8 mouse cellular contexts compared by ENCODE assay signal in genomic region chr6:72512386-72513070, GRCm38 (mm10). TPM values are rescaled to one million over a fixed set of nuclear protein-coding genes. Genes with fewer than 3 reads are reported as not detected.
DNase-seq lines count a peak whose midpoint lies in the region; ATAC-seq and TF ChIP-seq lines count a peak whose summit lies in the region.

No protein-coding gene starts in this region.

- peak; percentile 95 for TF ChIP-seq EP300 in heart, postnatal 0 days (IDR thresholded peaks at IDR 0.05; ENCODE audit: low read depth)
- TF ChIP-seq EP300 in stomach, postnatal 0 days (optimal IDR thresholded peaks at IDR 0.05): peak; percentile 87

- H3K9me3 ChIP-seq in forebrain, embryonic 12.5 days: no peaks in the 10 kb centered on the region
- no peaks in the 10 kb centered on the region for H3K9me3 ChIP-seq in heart, postnatal 0 days (replicated peaks; ENCODE audit: control insufficient read depth, low read length)
- no peaks in the 10 kb centered on the region for H3K9me3 ChIP-seq in liver, embryonic 16.5 days (replicated peaks; ENCODE audit: control insufficient read depth, low read length)
- H3K9me3 ChIP-seq in neural tube, embryonic 12.5 days: no peaks in the 10 kb centered on the region
- no peaks in the 10 kb centered on the region for H3K9me3 ChIP-seq in stomach, postnatal 0 days (ENCODE audit: control insufficient read depth, low read length)

- peak overlapping the region; percentile 94 for H3K27ac ChIP-seq in forebrain, embryonic 12.5 days
- peak overlapping the region; percentile 85 for H3K27ac ChIP-seq in heart, postnatal 0 days (ENCODE audit: low read depth)
- peak overlapping the region; percentile 61 for H3K27ac ChIP-seq in liver, embryonic 16.5 days (ENCODE audit: low read length)
- H3K27ac ChIP-seq in neural tube, embryonic 12.5 days: peak overlapping the region; percentile 81
- H3K27ac ChIP-seq in stomach, postnatal 0 days (replicated peaks): peak overlapping the region; percentile 89

- H3K36me3 ChIP-seq in forebrain, embryonic 12.5 days (replicated peaks): no peaks in the 10 kb centered on the region
- no peaks in the 10 kb centered on the region for H3K36me3 ChIP-seq in heart, postnatal 0 days (replicated peaks; ENCODE audit: control insufficient read depth, insufficient read depth, low read length)
- no peaks in the 10 kb centered on the region for H3K36me3 ChIP-seq in liver, embryonic 16.5 days (ENCODE audit: control insufficient read depth, insufficient read depth)
- no peaks in the 10 kb centered on the region for H3K36me3 ChIP-seq in neural tube, embryonic 12.5 days
- no peaks in the 10 kb centered on the region for H3K36me3 ChIP-seq in stomach, postnatal 0 days (ENCODE audit: control insufficient read depth, insufficient read depth, low read length)

- H3K4me1 ChIP-seq in forebrain, embryonic 12.5 days: peaks cover 30% of the 10 kb centered on the region
- H3K4me1 ChIP-seq in heart, postnatal 0 days (ENCODE audit: control insufficient read depth, insufficient read depth): peaks cover 36% of the 10 kb centered on the region
- H3K4me1 ChIP-seq in liver, embryonic 16.5 days (ENCODE audit: control insufficient read depth, low read depth, low read length): peaks cover 18% of the 10 kb centered on the region
- H3K4me1 ChIP-seq in neural tube, embryonic 12.5 days: peaks cover 21% of the 10 kb centered on the region
- peaks cover 10% of the 10 kb centered on the region; the same call in 1 of the 2 replicates for H3K4me1 ChIP-seq in stomach, postnatal 0 days (replicated peaks; ENCODE audit: control insufficient read depth, insufficient read depth)

- WGBS in forebrain, embryonic 12.5 days: 6% methylated on average over 33 of the region's 33 CpGs
- WGBS in heart, postnatal 0 days: 2% methylated on average over 33 of the region's 33 CpGs
- 5% methylated on average over 33 of the region's 33 CpGs for WGBS in liver, embryonic 16.5 days (ENCODE audit: insufficient replicate concordance)
- WGBS in neural tube, embryonic 12.5 days: 3% methylated on average over 33 of the region's 33 CpGs
- 8% methylated on average over 33 of the region's 33 CpGs for WGBS in stomach, postnatal 0 days

- peak overlapping the region; percentile 60 for H3K9ac ChIP-seq in forebrain, embryonic 12.5 days
- H3K9ac ChIP-seq in heart, postnatal 0 days (replicated peaks; ENCODE audit: low read depth, low read length): peak overlapping the region; percentile 37
- peak overlapping the region; percentile 62 for H3K9ac ChIP-seq in liver, embryonic 16.5 days (ENCODE audit: low read depth, low read length)
- H3K9ac ChIP-seq in neural tube, embryonic 12.5 days: peak overlapping the region; percentile 57
- H3K9ac ChIP-seq in stomach, postnatal 0 days (ENCODE audit: low read length): peak overlapping the region; percentile 66

- no peaks in the 10 kb centered on the region for H3K27me3 ChIP-seq in forebrain, embryonic 12.5 days
- no peaks in the 10 kb centered on the region for H3K27me3 ChIP-seq in heart, postnatal 0 days (ENCODE audit: control insufficient read depth, insufficient read depth, low read length)
- H3K27me3 ChIP-seq in liver, embryonic 16.5 days (ENCODE audit: control insufficient read depth, insufficient read depth, low read depth, low read length): no peaks in the 10 kb centered on the region
- H3K27me3 ChIP-seq in neural tube, embryonic 12.5 days (replicated peaks): no peaks in the 10 kb centered on the region
- no peaks in the 10 kb centered on the region for H3K27me3 ChIP-seq in stomach, postnatal 0 days (ENCODE audit: control insufficient read depth, insufficient read depth, low read length)

- peak; percentile 95 for ATAC-seq in forebrain, embryonic 12.5 days (ENCODE audit: low FRiP score)
- ATAC-seq in heart, postnatal 0 days (ENCODE audit: insufficient read depth, low read depth): peak; percentile 84
- peak; percentile 86 for ATAC-seq in liver, embryonic 16.5 days (ENCODE audit: low read depth)
- peak; percentile 94 for ATAC-seq in neural tube, embryonic 12.5 days (ENCODE audit: low FRiP score, low read depth)
- peak; percentile 85 for ATAC-seq in stomach, postnatal 0 days (ENCODE audit: low FRiP score, low TSS enrichment)

- peak overlapping the region; percentile 56 for H3K4me2 ChIP-seq in forebrain, embryonic 12.5 days
- H3K4me2 ChIP-seq in heart, postnatal 0 days (ENCODE audit: low read depth, low read length): peak overlapping the region; percentile 56
- peak overlapping the region; percentile 82 for H3K4me2 ChIP-seq in liver, embryonic 16.5 days (ENCODE audit: low read depth, low read length)
- peak overlapping the region; percentile 59 for H3K4me2 ChIP-seq in neural tube, embryonic 12.5 days (replicated peaks)
- peak overlapping the region; percentile 60 for H3K4me2 ChIP-seq in stomach, postnatal 0 days (replicated peaks; ENCODE audit: low read depth)

- H3K4me3 ChIP-seq in forebrain, embryonic 12.5 days (replicated peaks): peak overlapping the region; percentile 32
- peak overlapping the region; percentile 33 for H3K4me3 ChIP-seq in heart, postnatal 0 days (ENCODE audit: low read depth, low read length)
- peak overlapping the region; percentile 63 for H3K4me3 ChIP-seq in liver, embryonic 16.5 days (ENCODE audit: low read depth, low read length)
- peak overlapping the region; percentile 30 for H3K4me3 ChIP-seq in neural tube, embryonic 12.5 days
- peak overlapping the region; percentile 22; the same call in 1 of the 2 replicates for H3K4me3 ChIP-seq in stomach, postnatal 0 days (ENCODE audit: low read depth, low read length)

- peak; percentile 39 to 61 for DNase-seq in CD8-positive naive resting alpha-beta T cell, adult 2 months (ENCODE audit: low read depth in 2 of 2, low spot score in 2 of 2)
- DNase-seq in c-Kit-positive CD71-positive TER-119-negative erythroid progenitor cells, embryonic 14.5 days (ENCODE audit: low read depth): peak; percentile 76
- DNase-seq in heart, postnatal 0 days (ENCODE audit: low spot score): peak; percentile 80
- DNase-seq in kidney, postnatal 4 days: peak; percentile 83 to 90
- DNase-seq in stomach, postnatal 0 days (ENCODE audit: low spot score): peak; percentile 88

- no peak for TF ChIP-seq CTCF in heart, postnatal 0 days (IDR thresholded peaks at IDR 0.05; ENCODE audit: low read depth)
- TF ChIP-seq CTCF in stomach, postnatal 0 days (IDR thresholded peaks at IDR 0.05; ENCODE audit: low read depth): no peak

RNA-seq across cellular contexts. Expression of gene Sh2d6, which starts 9.0 kb away (rescaled TPM):
- polyA plus RNA-seq in forebrain, embryonic 12.5 days (2016; fragmentation: Nextera tagmentation; extraction: Ambion mirVana): 0.40 and 0.47 TPM in 2 replicates
- not detected in 2 replicates for total RNA-seq in heart, postnatal 0 days (2014; rRNA removed; ENCODE audit: low replicate concordance)
- polyA plus RNA-seq in heart, postnatal 0 days (2015; fragmentation: Nextera tagmentation; extraction: Ambion mirVana): not detected in 2 replicates
- not detected in 2 replicates for polyA plus RNA-seq in liver, embryonic 16.5 days (2015; fragmentation: Nextera tagmentation; extraction: Ambion mirVana)
- 0.34 and 0.96 TPM in 2 replicates for polyA plus RNA-seq in neural tube, embryonic 12.5 days (2016; fragmentation: Nextera tagmentation; extraction: Ambion mirVana)
- 0.12 and 0.21 TPM in 2 replicates for polyA plus RNA-seq in stomach, postnatal 0 days (2015; fragmentation: Nextera tagmentation; extraction: Ambion mirVana)

RNA-seq across cellular contexts. Expression of gene Capg, which starts 31.7 kb away (rescaled TPM):
- 4.1 and 5.4 TPM in 2 replicates for polyA plus RNA-seq in forebrain, embryonic 12.5 days (2016; fragmentation: Nextera tagmentation; extraction: Ambion mirVana)
- total RNA-seq in heart, postnatal 0 days (2014; rRNA removed; ENCODE audit: low replicate concordance): 25.1 and 53.6 TPM in 2 replicates
- 24.9 and 25.9 TPM in 2 replicates for polyA plus RNA-seq in heart, postnatal 0 days (2015; fragmentation: Nextera tagmentation; extraction: Ambion mirVana)
- polyA plus RNA-seq in liver, embryonic 16.5 days (2015; fragmentation: Nextera tagmentation; extraction: Ambion mirVana): 18.8 and 20.3 TPM in 2 replicates
- 11.6 and 13.7 TPM in 2 replicates for polyA plus RNA-seq in neural tube, embryonic 12.5 days (2016; fragmentation: Nextera tagmentation; extraction: Ambion mirVana)
- 120 and 130 TPM in 2 replicates for polyA plus RNA-seq in stomach, postnatal 0 days (2015; fragmentation: Nextera tagmentation; extraction: Ambion mirVana)

Comparison
In these comparisons a context has a peak if more than half of its experiments do, and no peak if none do; other contexts are left out.
1. Peak in every context shown above with its lines: DNase-seq, ATAC-seq, H3K4me3 ChIP-seq and H3K27ac ChIP-seq.